Mouse (Mus musculus) liver, postnatal 0 days (tissue): ENCODE data around the gene Ltbr.

Experiments used
- CTCF ChIP-seq: sonication (generic); IDR thresholded peaks from 2 replicates; pipeline ENCODE4 v1.5.1; 2016; ENCODE audit warnings: antibody characterized with exemption, low read depth
- EP300 ChIP-seq: IDR thresholded peaks from 2 replicates; pipeline ENCODE4 v1.6.1; 2016; ENCODE audit warnings: antibody characterized with exemption, low read depth, mild to moderate bottlenecking

DNA sequence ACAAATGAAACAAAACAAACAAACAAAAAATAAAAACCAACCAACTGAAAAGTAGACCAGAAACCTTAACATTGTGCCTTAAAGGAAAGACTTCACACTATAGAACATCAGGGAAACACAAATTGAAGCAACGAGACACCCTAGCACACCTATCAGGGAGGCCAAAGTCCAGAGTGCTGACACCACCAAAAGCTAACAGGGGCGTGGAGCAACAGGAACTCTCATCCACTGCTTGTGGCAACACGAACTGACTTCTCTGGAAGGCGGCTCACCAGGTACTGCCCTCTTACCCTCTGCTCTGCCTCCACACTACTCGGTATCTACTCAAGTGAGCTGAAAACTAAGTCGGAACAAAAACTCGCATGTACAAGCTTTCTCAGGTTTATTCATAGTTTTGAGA, 21.4 kb downstream of the Ltbr start:
- TF ChIP-seq CTCF = no peak
- TF ChIP-seq EP300 = no peak
